Mouse (Mus musculus): ENCODE measurements around the gene Bcl11b. TPM values are rescaled to one million over a fixed set of nuclear protein-coding genes. Genes with fewer than 3 reads are reported as not detected.

Gene Bcl11b
- total and polyA plus RNA-seq, 3 experiments, result 0.77 to 1.3 (median 1.1) TPM

- no peak for DNase-seq
- Histone ChIP-seq H3K4me1 (ENCODE audit: control insufficient read depth, insufficient read depth, low read length) (no peaks in the 10 kb centered on the region), H3K27me3 (ENCODE audit: control insufficient read depth, insufficient read depth, low read length) (no peaks in the 10 kb centered on the region), H3K27ac (no peak overlapping the region), H3K9ac (ENCODE audit: low read depth, low read length) (no peak overlapping the region), H3K79me2 (replicated peaks; ENCODE audit: control insufficient read depth, insufficient read depth, low read length) (no peaks in the 10 kb centered on the region), H3K4me3 (no peak overlapping the region), H3K36me3 (ENCODE audit: control insufficient read depth, insufficient read depth, low read length) (no peaks in the 10 kb centered on the region)
- no peak for TF ChIP-seq POLR2A (IDR thresholded peaks at IDR 0.05; ENCODE audit: insufficient read depth, low read depth, low read length)
- no peak for TF ChIP-seq CTCF (IDR thresholded peaks at IDR 0.05)
- no peak for TF ChIP-seq EP300 (IDR thresholded peaks at IDR 0.05; ENCODE audit: insufficient read depth, low read depth, low read length)
- intact Hi-C loops (cut with DNase I), result no loop called here
- 73% methylated on average over 13 of the region's 13 CpGs for whole genome bisulfite sequencing
These were observed 122.7 kb downstream of the Bcl11b start for GRCm38 (mm10) chr12:107880748-107881147.

GRCm38 (mm10) chr12:107879114-107879777, 124.2 kb downstream of the Bcl11b start:
- Histone ChIP-seq H3K4me1 (ENCODE audit: control insufficient read depth, insufficient read depth, low read length) (no peaks in the 10 kb centered on the region), H3K9ac (ENCODE audit: low read depth, low read length) (no peak overlapping the region), H3K36me3 (ENCODE audit: control insufficient read depth, insufficient read depth, low read length) (no peaks in the 10 kb centered on the region), H3K27me3 (ENCODE audit: control insufficient read depth, insufficient read depth, low read length) (no peaks in the 10 kb centered on the region), H3K4me3 (no peak overlapping the region), H3K27ac (no peak overlapping the region), H3K79me2 (replicated peaks; ENCODE audit: control insufficient read depth, insufficient read depth, low read length) (no peaks in the 10 kb centered on the region)
- no peak for TF ChIP-seq EP300 (IDR thresholded peaks at IDR 0.05; ENCODE audit: insufficient read depth, low read depth, low read length)
- no peak for TF ChIP-seq POLR2A (IDR thresholded peaks at IDR 0.05; ENCODE audit: insufficient read depth, low read depth, low read length)
- no peak for TF ChIP-seq CTCF (IDR thresholded peaks at IDR 0.05)
- no peak for DNase-seq
- WGBS, result 89% methylated on average over 16 of the region's 16 CpGs
- intact Hi-C loops (cut with DNase I), result no loop called here

- TF ChIP-seq CTCF (IDR thresholded peaks at IDR 0.05) (no peak), POLR2A (IDR thresholded peaks at IDR 0.05; ENCODE audit: insufficient read depth, low read depth, low read length) (no peak), EP300 (IDR thresholded peaks at IDR 0.05; ENCODE audit: insufficient read depth, low read depth, low read length) (no peak)
- no peak overlapping the region for H3K4me3 ChIP-seq
- no peak overlapping the region for H3K27ac ChIP-seq
- no peaks in the 10 kb centered on the region for H3K4me1 ChIP-seq (ENCODE audit: control insufficient read depth, insufficient read depth, low read length)
- H3K9ac ChIP-seq (ENCODE audit: low read depth, low read length), result no peak overlapping the region
- no peaks in the 10 kb centered on the region for H3K27me3 ChIP-seq (ENCODE audit: control insufficient read depth, insufficient read depth, low read length)
- intact Hi-C loops (cut with DNase I), result no loop called here
- WGBS, result 87% methylated on average over 9 of the region's 9 CpGs
- DNase-seq, result no peak
- H3K36me3 ChIP-seq (ENCODE audit: control insufficient read depth, insufficient read depth, low read length), result no peaks in the 10 kb centered on the region
- H3K79me2 ChIP-seq (replicated peaks; ENCODE audit: control insufficient read depth, insufficient read depth, low read length), result no peaks in the 10 kb centered on the region
These were observed 127.2 kb downstream of the Bcl11b start for GRCm38 (mm10) chr12:107876237-107876636.

- TF ChIP-seq EP300 (IDR thresholded peaks at IDR 0.05; ENCODE audit: insufficient read depth, low read depth, low read length) (no peak), CTCF (IDR thresholded peaks at IDR 0.05) (no peak), POLR2A (IDR thresholded peaks at IDR 0.05; ENCODE audit: insufficient read depth, low read depth, low read length) (no peak)
- no peaks in the 10 kb centered on the region for H3K79me2 ChIP-seq (replicated peaks; ENCODE audit: control insufficient read depth, insufficient read depth, low read length)
- no peak overlapping the region for H3K9ac ChIP-seq (ENCODE audit: low read depth, low read length)
- no peaks in the 10 kb centered on the region for H3K4me1 ChIP-seq (ENCODE audit: control insufficient read depth, insufficient read depth, low read length)
- H3K4me3 ChIP-seq, result no peak overlapping the region
- no peak overlapping the region for H3K27ac ChIP-seq
- H3K27me3 ChIP-seq (ENCODE audit: control insufficient read depth, insufficient read depth, low read length), result no peaks in the 10 kb centered on the region
- intact Hi-C loops (cut with DNase I), result no loop called here
- 84% methylated on average over 27 of the region's 27 CpGs for WGBS
- DNase-seq, result no peak
- no peaks in the 10 kb centered on the region for H3K36me3 ChIP-seq (ENCODE audit: control insufficient read depth, insufficient read depth, low read length)
These were observed 128.8 kb downstream of the Bcl11b start for GRCm38 (mm10) chr12:107874467-107875142.

- WGBS, result 82% methylated on average over 20 of the region's 20 CpGs
- Histone ChIP-seq H3K27ac (no peak overlapping the region), H3K4me1 (ENCODE audit: control insufficient read depth, insufficient read depth, low read length) (no peaks in the 10 kb centered on the region), H3K36me3 (ENCODE audit: control insufficient read depth, insufficient read depth, low read length) (no peaks in the 10 kb centered on the region), H3K79me2 (replicated peaks; ENCODE audit: control insufficient read depth, insufficient read depth, low read length) (no peaks in the 10 kb centered on the region), H3K27me3 (ENCODE audit: control insufficient read depth, insufficient read depth, low read length) (no peaks in the 10 kb centered on the region), H3K4me3 (no peak overlapping the region), H3K9ac (ENCODE audit: low read depth, low read length) (no peak overlapping the region)
- intact Hi-C loops (cut with DNase I), result no loop called here
- no peak for TF ChIP-seq POLR2A (IDR thresholded peaks at IDR 0.05; ENCODE audit: insufficient read depth, low read depth, low read length)
- TF ChIP-seq CTCF (IDR thresholded peaks at IDR 0.05), result no peak
- no peak for TF ChIP-seq EP300 (IDR thresholded peaks at IDR 0.05; ENCODE audit: insufficient read depth, low read depth, low read length)
- DNase-seq, result no peak
These were observed 133.8 kb downstream of the Bcl11b start for GRCm38 (mm10) chr12:107869526-107870050.

- Histone ChIP-seq H3K79me2 (replicated peaks; ENCODE audit: control insufficient read depth, insufficient read depth, low read length) (no peaks in the 10 kb centered on the region), H3K27me3 (ENCODE audit: control insufficient read depth, insufficient read depth, low read length) (no peaks in the 10 kb centered on the region), H3K27ac (no peak overlapping the region), H3K4me3 (no peak overlapping the region), H3K36me3 (ENCODE audit: control insufficient read depth, insufficient read depth, low read length) (no peaks in the 10 kb centered on the region), H3K9ac (ENCODE audit: low read depth, low read length) (no peak overlapping the region), H3K4me1 (ENCODE audit: control insufficient read depth, insufficient read depth, low read length) (no peaks in the 10 kb centered on the region)
- intact Hi-C loops (cut with DNase I), result no loop called here
- no peak for DNase-seq
- TF ChIP-seq EP300 (IDR thresholded peaks at IDR 0.05; ENCODE audit: insufficient read depth, low read depth, low read length) (no peak), CTCF (IDR thresholded peaks at IDR 0.05) (no peak), POLR2A (IDR thresholded peaks at IDR 0.05; ENCODE audit: insufficient read depth, low read depth, low read length) (no peak)
- 84% methylated on average over 2 of the region's 2 CpGs for WGBS
These were observed 135.1 kb downstream of the Bcl11b start for GRCm38 (mm10) chr12:107868291-107868690.

Other genes with a start within 250 kb of the Bcl11b start
- gene Setd3, start 175.7 kb upstream of the Bcl11b start, total RNA-seq (2021), result 10 to 100 TPM; 84.6 to 99.8 TPM
- gene Setd3, start 175.7 kb upstream of the Bcl11b start, polyA plus RNA-seq (2012; rRNA removed), result 25.0 and 46.8 TPM in 2 replicates
- gene Ccnk, start 176.0 kb upstream of the Bcl11b start, total RNA-seq (2021), result 10 to 100 TPM; 28.9 to 31.9 TPM
- 14.8 and 20.6 TPM in 2 replicates for gene Ccnk, start 176.0 kb upstream of the Bcl11b start, polyA plus RNA-seq (2012; rRNA removed)